Mouse (Mus musculus): ENCODE measurements around the gene Hes5. TPM values are rescaled to one million over a fixed set of nuclear protein-coding genes. Genes with fewer than 3 reads are reported as not detected.
A peak's percentile ranks its signal among the peaks of the same experiment; 100 is the strongest.

Gene Hes5
- 3.3 and 3.6 TPM in 2 replicates for polyA plus RNA-seq (2015; fragmentation: Nextera tagmentation; extraction: Ambion mirVana)

DNA sequence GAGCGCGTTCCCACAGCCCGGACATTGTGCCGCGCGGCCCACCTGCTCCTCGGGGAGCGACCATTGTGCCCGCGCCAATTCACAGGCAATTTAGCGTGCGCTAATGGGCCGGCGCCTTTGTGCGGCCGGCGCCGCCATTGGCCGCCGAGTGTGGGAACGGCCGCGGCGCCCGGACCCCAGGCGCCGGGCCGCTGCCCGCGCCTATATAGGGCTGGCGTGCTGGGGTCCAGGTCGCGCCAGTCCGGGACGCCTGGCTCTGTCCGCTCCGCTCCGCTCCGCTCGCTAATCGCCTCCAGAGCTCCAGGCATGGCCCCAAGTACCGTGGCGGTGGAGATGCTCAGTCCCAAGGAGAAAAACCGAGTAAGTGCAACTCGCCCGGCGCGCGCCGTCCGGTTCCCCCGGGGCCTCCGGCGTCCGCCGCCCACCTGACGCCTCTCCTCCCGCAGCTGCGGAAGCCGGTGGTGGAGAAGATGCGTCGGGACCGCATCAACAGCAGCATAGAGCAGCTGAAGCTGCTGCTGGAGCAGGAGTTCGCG lies at the start of gene Hes5:
Gene Hes5, plus strand, starts transcription at position 234 of the 536 bp plus-strand sequence.
- peak; percentile 42 for DNase-seq (ENCODE audit: low spot score)

DNA sequence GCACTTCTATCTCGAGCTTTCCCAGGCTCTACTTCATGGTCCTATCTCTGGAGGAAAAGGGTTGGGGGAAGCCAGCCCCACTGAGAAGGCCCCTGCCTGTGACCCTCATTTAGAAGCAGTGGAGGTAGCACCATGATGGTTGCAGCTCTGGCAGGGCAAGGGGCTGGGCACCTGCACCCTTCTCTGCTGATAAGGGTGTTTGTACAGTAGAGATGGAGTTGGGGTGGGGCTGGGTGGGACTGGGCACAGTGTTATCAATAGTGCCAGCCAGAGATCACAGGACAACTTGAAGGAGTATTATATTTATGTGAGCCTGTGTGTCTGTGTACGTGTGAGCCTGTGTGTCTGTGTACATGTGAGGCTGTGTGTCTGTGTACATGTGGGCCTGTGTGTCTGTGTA lies 49.1 kb upstream of the Hes5 start:
- DNase-seq (ENCODE audit: low spot score): no peak

DNA sequence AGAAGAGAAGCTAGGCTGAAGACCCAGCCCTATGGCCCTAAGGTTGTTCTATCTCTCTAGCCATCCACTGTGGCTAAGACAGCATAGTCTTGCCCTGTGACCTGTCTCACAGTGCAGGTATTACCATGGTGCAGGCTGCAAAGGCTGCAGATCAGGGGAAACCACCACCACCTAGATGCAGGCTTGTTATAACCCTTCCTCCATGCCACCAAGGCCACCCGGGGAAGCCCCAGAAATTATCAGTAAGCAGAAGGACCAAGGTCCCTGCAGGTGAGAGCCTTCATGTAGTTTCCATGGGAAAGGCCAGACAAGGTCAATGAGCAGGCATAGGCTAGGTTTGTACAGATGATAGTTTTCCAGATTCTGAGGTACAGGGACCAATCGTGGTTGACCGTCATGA lies 46.9 kb upstream of the Hes5 start:
- no peak for DNase-seq (ENCODE audit: low spot score)

DNA sequence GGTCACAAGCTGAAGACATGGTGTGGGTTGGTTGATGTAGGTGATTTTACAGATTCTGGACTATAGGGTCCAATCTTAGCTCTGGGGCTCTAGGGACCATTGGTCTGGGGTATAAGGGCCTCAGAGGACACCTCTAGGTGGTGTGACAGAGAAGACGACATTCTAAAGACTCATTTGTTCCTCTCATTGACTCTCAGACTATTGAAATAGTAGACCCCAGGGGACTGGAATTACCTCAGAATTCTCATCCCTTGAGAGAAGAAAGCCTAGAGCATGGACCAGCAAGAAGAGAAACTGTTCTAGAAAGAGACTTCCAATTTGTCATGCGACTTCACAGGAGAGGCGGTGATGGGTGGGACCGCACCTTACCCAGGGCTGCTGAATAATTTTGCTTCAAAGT lies 46.5 kb upstream of the Hes5 start:
- DNase-seq (ENCODE audit: low spot score): no peak

DNA sequence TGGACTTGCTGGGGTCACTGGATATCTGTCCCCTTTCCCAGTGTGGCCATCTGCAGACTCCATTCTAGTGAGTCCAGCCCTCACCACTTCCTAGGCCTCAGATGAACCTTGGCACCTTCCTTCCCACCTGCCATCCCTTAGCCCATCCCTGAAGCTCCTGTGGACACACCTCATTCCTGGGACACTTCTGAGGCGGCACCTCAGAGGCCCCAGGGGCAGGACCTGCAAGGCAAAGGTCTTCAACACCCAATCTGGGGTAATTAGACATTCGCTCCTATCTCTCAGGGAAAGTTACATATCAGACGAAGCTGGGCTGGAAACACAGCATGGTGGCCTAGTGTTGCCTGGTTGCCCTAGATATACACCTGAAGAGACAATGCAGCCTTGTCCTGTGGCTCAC lies 46.0 kb upstream of the Hes5 start:
- no peak for DNase-seq (ENCODE audit: low spot score)

DNA sequence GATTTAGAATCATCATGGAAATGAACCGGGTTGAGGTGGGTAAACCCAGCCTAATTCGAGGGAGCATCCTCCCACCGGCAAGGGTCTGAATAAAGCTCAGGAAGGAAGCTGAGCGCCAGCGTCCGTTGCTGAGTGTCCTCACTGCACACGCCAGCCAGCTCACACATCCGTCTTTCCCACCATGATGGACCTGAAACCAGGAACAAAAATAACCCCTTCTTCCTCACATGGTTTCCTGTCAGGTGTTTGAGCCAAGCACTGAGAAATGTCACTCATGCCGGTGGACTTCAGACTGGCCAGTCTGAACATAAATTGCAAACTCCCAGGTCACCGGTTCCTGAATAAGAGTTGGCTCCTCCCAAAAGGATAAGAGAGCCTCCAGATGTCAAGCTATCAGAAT lies 45.4 kb upstream of the Hes5 start:
- DNase-seq (ENCODE audit: low spot score): no peak

DNA sequence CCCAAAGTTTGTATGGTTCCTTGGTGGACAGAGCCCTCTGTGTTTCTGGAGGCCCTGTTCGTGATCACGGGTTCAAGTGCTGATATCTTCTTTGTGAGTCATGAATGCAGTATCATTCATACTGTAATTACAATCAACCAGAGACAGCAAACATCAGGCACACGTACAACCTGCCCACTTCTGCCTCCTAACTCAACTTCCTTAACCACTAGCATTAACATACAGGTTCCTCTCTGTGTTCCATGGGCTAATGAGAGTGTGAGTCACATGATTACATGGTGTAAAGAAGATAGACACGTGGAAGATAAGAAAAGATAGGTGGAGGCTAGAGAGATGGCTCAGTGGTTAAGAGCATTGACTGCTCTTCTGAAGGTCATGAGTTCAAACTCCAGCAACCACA lies 44.1 kb upstream of the Hes5 start:
- DNase-seq (ENCODE audit: low spot score): no peak

DNA sequence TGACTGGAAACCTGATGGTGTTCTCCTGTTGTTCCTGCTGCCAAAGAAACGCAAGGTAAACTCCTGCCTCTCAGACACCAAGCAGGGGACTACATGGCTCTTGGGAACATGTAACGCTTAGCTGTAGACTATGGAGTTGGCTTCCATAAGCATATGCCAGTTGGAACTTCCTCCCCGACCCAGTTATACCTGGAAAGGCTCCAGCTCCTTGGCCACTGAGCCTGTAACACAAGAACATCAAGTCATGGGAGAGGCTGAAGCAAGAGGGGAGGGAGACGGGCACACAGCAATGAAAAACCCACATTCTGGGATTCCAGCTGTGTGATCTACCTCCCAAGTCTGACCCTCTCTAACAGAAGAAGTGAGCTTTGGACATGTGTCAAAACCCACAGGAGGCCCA lies 38.4 kb upstream of the Hes5 start:
- no peak for DNase-seq (ENCODE audit: low spot score)

DNA sequence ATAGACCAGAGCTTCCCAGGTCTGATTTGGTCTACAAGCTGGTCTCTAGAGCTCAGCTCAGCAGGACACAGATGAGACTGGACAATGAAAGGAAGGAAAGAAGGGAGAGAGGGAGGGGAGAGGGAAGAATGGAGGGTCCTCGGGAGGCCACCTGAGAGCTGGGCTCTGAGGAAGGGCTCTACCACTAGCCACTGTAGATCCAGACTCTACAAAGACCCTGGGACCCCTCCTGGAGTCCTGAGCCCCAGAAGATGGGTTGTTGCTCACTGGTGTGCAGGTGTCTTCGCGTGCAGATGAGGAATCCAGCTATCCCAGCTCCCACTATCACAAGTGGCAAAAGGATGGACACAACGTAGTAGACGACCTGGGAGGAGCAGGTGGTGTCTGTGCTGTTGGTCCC lies 37.8 kb upstream of the Hes5 start:
- no peak for DNase-seq (ENCODE audit: low spot score)

DNA sequence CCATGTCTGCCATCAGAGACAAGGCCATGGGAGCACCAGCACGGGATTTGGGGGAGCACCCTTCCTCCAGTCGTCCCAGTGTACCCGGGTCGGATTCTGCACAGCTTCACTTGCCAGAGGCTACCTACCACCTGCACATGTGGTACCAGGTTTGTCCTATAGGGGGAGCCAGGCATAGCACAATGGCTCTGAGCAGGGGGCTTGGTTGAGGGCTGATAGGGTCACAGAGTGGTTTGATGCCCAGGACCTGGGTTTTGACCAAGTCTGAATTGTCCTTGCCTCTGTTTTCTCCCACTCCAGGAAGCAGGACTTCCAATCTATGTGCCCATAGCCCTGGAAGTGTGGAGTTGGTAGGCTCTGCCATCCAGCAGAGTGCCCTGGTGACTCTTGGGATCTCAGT lies 35.3 kb upstream of the Hes5 start:
- peak; percentile 61 for DNase-seq (ENCODE audit: low spot score)

DNA sequence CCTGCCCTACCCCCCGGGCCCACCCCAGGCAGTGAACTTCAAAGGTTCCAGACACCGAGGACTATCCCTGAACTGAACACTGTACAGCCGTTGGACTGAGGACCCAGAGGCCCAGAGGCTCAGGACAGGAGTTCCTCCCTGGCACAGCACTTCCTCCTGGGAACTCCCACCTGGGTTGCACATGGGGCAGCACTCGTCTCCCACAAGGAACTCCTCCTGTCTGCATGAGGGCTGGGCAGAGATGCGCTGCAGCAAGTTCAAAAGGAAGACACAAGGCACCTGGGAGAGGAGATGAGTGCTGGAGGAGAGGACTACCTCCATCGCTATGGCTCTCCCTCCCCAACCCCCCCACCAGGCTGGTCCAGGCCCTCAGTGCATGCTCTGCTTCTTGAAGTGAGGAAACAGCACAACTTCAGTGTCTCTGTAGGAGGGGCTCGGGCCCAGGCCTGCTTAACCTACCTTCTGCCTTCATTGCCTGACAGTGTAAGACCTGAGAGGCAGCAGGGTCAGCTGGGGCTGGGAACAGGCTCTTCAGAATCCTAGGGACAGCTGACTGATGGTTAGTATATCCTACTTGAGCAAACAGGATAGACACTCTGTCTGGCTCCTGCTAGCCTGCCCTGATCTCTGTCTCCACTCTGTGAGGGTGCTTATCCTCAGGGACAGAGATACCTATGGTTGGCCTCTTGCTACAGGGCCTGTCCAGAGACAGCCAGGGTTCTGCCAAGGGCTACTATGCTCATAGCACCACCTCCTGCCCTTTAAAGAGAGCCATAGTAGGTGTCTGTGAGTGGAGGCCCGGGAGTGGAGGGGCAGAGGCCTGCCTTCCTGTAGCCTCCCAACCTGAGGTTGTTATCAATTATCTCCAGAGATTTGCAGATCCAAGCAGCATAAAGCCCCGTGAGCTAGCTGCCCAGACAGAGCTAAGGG lies 33.5 kb upstream of the Hes5 start:
- peak; percentile 29 for DNase-seq (ENCODE audit: low spot score)

DNA sequence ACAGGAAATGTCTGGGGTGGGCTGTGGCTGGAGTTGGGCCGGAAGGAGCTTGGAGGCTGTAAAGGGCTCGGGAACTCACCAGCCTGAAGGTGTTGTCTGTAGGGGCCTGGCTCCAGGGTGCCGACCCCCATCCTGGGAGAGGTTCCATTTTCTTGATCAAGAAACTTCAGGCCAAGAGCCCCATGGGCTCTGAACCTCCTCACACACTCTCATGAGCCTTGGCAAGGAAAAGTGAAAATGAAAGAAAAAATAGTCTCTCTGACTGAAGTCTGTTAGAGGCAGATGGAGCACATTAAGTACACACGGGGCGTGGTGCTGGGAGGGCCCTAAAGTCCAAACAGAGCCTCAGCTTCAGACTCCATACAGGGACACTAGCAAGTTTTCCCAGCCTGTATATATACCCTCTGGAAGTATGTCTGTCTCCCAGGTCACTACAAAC lies 32.8 kb upstream of the Hes5 start:
- DNase-seq (ENCODE audit: low spot score): peak; percentile 41

DNA sequence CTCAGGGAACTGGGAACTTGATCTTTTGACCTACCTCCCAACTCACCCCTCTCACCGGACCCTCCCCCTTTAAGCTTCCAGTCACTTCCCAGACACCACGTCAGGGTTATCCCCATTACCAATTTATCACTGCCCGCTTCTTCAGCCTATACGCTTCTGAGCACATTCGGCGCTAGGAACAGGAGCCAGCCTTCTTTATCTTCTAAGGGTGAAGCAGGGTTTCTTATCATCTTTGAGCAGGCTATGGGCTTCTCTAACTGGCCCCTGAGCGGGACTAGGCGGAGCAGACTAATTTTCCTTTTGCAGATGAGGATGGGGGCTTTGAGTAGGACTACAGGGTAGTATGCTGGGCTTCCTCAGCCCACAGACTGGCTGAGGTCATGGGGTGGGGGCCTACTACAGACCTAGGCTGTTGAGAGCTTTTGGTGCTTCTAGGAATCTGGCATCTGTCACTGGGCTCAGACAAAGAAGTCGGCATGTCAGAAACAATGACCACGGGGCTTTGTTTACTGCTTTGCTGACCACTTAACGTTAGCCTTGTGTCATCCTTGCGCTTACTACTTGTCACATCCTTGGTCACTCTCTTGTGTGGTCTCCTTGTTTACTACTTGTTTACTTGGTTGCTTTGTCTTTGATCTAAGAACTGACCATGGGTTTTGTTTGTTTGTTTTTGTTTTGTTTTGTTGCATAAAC lies 32.2 kb upstream of the Hes5 start, which contains the start of gene Tnfrsf14:
Gene Tnfrsf14, minus strand, starts transcription at position 169 of the 693 bp plus-strand sequence.
- no peak for DNase-seq (ENCODE audit: low spot score)

DNA sequence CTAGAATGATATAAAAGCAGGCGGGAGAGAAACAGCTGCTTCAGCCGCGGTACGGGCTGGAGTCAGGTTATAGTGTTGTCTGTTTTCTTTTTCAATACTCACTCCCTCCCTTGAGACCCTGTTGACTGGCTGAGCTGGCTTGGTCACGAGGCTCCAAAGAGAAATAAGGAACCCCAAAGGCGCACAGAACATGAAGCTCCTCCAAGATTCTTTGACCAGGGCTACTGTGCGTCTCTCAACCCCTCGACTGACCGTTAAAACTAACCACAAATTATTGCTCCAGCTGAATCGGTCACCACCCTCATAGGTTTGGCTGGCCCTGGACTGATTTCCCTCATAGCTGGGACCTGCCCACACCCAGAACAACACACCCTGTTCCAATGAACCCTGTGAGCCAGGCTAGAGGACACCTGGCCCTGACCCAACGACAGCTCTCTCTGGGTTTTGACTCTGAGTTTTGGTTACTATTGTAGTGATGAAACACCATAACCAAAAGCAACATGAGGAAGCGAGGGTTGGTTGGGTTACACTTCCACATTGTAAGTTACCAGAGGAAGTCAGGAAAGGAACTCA lies 31.5 kb upstream of the Hes5 start:
- DNase-seq (ENCODE audit: low spot score): no peak

DNA sequence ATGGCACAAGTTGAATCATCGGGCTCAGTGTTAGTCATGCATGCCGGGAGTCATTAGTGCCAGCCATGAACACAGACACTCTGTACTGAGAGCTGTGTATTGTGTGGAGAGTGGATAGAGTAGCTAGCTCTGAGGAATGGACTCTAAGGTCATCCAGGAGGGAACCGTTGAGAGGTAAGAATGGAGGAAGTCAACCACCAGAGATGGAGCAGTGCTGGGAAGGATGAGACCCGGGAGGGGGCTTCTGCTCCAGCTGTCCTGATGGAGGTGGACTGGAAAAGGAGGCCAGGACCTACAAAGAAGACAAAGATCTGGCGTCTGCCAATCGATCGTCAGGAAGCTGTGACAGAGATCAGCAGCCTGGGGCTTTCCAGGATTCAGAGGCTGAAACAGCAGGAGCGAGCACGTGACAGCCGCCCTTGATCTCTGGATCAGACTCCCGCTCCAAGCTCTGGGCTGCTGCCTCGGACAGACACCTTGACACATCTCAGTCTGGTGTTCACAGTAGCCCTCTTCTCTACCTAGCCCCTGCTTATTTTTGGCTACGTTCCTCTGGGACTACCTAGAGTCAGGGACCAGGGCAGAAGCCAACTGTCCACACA lies 27.3 kb upstream of the Hes5 start:
- no peak for DNase-seq (ENCODE audit: low spot score)

DNA sequence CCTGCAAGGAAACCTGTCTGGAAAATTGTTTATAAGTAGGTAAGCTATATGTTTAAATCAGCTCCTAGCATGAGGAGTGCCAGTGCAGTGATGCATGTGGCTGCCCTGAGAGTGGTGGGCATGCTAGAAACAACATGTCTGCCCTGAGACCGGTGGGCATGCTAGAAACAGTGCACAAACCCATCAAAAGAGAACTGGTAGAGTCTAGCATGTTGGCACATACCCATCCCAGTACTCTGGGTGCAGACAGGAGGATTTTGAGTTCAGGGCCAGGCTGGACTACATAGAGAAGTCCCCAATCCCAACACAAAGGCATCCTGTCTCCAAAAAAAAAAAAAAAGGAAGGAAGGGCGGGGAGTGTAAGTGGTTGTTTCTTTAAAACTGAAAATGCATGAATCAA lies 25.9 kb upstream of the Hes5 start:
- DNase-seq (ENCODE audit: low spot score): no peak

DNA sequence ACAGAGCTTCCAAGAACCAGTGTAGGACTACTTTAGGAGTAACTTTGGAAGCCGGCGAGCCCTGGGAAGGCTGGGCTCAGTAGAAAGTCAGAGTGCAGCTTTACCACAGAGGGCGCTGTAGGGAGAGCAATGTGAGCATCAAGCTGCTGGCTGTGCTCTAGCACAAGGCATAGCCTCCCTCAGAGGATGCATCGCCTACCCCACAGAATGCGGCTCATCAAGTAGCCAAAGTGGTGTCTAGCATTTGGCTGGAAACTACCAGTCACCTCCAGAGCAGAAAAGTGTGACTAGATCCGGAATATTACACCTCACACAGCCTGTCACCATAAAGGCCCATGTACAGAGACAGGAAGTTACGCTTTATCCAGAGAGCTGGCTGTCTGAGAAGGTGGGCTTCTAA lies 24.9 kb upstream of the Hes5 start:
- peak; percentile 67 for DNase-seq (ENCODE audit: low spot score)

DNA sequence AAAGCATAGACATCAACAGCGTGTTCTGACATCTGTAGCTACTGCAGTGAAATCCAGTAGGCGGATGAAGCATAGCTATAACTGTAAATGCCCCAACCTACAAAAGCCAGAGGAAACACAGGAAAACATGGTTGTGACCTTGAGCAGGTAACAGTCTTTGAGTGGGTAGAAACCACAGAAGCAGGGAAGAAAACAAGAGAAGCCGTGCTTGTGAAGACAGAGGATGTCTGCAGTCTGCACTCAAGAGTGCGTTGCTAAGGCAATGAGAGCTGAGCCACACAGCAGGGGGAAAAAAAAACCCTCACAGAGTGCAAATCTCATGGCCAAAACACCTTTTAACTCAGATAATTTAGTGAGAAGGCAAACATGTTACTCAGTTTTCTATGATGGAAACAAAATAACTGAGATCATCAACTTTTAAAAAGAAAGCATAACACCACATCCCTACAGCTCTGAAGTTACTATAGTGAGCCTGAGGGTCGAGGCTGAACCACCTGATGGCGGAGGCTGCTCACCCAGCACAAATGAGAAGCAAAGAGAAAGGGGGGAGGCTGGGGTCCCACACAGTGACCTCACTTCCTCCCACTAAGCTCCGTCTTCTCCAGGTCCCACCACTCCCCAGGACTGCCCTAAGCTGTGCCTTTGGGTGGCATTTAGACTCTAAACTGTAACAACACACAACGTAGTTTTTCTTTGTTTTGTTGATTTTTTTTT lies 24.0 kb upstream of the Hes5 start:
- DNase-seq (ENCODE audit: low spot score): peak; percentile 79

DNA sequence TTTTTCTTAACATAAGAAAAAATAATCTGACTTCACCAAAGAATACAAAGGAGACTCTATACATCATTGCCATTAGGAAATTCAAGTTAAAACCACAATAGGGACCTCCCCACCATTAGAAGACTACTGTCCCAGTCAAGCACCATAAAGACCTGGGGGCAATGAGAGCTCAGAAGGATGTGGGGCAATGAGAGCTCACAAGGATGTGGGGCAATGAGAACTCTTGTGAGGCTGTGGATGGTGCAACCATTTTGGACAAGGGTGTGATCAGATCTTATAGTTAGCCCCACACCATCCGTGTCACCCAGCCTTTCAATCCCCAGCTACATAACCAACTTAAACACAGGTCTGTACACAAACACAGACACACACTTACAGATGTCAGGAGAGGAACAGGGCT lies 23.0 kb upstream of the Hes5 start:
- no peak for DNase-seq (ENCODE audit: low spot score)

DNA sequence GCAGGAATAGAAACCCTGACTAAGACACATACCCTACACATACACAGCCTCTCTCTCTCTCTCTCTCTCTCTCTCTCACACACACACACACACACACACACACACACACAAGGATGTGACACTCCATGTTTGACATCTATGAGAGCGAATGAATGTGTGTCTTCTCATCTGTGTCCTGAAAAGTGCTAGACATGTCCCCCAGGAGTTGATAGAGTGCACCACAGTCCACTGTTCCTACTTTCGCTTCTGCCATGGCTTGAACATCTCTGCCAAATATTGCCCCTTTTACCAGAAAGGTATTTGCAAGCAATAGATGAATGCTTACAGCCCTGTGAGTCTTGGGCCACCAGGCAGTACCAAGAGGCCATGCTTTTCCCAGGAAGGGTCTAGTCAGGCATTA lies 20.6 kb upstream of the Hes5 start:
- DNase-seq (ENCODE audit: low spot score): no peak

DNA sequence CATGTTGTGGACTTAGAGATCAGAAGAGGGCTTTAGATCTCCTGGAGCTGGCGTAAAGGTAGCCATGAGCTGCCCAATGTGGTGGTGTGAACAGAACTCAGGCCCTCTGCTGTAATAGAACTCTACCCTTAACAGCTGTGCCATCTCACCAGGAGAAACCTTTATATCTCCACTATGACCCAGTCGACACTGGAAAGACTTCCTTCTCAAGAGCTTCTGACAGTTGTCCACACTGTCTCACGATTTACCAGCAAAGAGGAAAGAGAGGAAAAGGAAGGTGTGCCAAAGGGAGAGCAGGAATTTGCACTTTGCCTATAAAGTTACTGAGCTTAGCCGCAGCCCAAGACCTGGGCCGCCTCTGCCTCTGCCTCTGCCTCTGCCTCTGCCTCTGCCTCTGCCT lies 18.9 kb upstream of the Hes5 start:
- no peak for DNase-seq (ENCODE audit: low spot score)

Measured in thymus, postnatal 0 days (tissue).